Mouse (Mus musculus) embryonic stem cell, embryonic (primary cell): ENCODE measurements at regions not wholly inside any gene's neighbourhood (a gene's known extent, or its start where the extent isn't known, plus 50 kb on each side); places are given as distances from the start of the nearest gene placed in this dataset.

Experiments used
- CTCF ChIA-PET, 4 experiments: fragments of 300-600 bp in 2 of 4; fragments of 350-600 bp in 2 of 4; sonication (Branson Sonifier 250); formaldehyde crosslinking; loops; one replicate each; lab custom pipeline; 2022; ENCODE audit warnings: inconsistent platforms in 2 of 4; lab: Charles Lee
- POLR2A ChIA-PET, 4 experiments: fragments of 300-600 bp in 2 of 4; fragments of 350-600 bp in 2 of 4; sonication (Branson Sonifier 250); formaldehyde crosslinking; loops; one replicate each; lab custom pipeline; 2022; ENCODE audit warnings: antibody characterized with exemption in 4 of 4, inconsistent platforms in 1 of 4; lab: Charles Lee

GRCm38 (mm10) chr2:106318695-106319266, 315.4 kb upstream of the Dnajc24 start:
- POLR2A ChIA-PET: no interaction called here
- CTCF ChIA-PET: interaction anchor here in 1 of 4 experiments (1.0 kb wide), 1 partner anchor 119 kb away, joined by 3 read pairs; no protein-coding TSS in a partner anchor

GRCm38 (mm10) chr2:106346781-106347180, 343.4 kb upstream of the Dnajc24 start:
- ChIA-PET POLR2A (interaction anchor here in 2 of 4 experiments (0.6 to 0.7 kb wide), 3 partner anchors 99 to 477 kb away, joined by 3 to 5 read pairs (median 3); no protein-coding TSS in a partner anchor), CTCF (no interaction called here)

DNA sequence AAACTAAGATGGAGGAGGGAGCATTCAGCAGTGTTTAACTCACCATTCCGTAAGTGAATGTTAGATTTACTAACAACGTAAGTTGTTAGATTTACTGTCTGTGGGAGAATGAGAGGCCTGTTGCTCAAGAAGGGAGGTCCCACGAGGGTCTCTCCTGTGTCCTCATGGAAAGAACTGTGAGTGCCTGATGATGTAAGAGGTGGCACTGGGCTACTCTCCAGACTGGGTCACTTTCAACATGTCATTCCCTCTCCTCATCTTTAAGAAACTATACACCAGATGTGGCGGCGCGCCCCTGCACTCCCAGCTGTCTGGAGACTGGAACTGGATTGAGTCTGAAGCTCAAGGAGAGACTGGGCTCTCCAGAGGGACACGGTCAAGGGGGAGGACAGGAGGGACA, 343.9 kb upstream of the Dnajc24 start:
- ChIA-PET POLR2A (interaction anchor here in 2 of 4 experiments (0.6 to 0.7 kb wide), 2 partner anchors 99 to 181 kb away, joined by 3 read pairs; no protein-coding TSS in a partner anchor), CTCF (no interaction called here)

GRCm38 (mm10) chr2:106355565-106355964, 337.5 kb upstream of the Mpped2 start:
- POLR2A ChIA-PET: interaction anchor here in 1 of 4 experiments (1.4 kb wide), 1 partner anchor 602 kb away, joined by 4 read pairs; no protein-coding TSS in a partner anchor
- CTCF ChIA-PET: interaction anchor here in 3 of 4 experiments (0.8 to 1.2 kb wide), 7 partner anchors 599 to 657 kb away, joined by 3 to 8 read pairs (median 6); no protein-coding TSS in a partner anchor

- ChIA-PET POLR2A (interaction anchor here in 1 of 4 experiments (1.4 kb wide), 1 partner anchor 601 kb away, joined by 4 read pairs; no protein-coding TSS in a partner anchor), CTCF (interaction anchor here (0.5 to 1.6 kb wide), 16 partner anchors 10 to 935 kb away, joined by 3 to 11 read pairs (median 4); partner anchors contain the start of gene Kcna4 (in 1 of the 4))
These were observed 337.0 kb upstream of the Mpped2 start for GRCm38 (mm10) chr2:106355984-106356547.

DNA sequence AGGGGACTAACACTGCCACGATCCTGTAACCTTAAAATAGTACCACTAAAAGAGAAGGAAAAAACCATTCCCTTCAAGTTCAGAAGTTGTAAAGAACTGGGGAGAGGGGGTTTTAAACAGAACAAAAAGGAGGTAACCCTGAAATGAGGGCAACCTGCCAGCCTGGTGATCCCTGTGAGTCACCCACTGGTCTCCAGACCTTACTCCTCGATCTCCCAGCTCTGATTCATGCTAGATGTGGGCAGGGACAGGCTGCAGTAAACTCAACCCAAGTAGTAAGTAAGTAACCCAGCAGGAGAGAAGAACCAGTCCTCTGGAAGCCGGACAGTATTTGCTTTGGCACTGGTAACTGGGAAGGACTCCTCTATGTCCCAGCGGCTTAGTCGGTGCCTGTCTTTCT, 324.4 kb upstream of the Mpped2 start:
- POLR2A ChIA-PET: no interaction called here
- CTCF ChIA-PET: no interaction called here

DNA sequence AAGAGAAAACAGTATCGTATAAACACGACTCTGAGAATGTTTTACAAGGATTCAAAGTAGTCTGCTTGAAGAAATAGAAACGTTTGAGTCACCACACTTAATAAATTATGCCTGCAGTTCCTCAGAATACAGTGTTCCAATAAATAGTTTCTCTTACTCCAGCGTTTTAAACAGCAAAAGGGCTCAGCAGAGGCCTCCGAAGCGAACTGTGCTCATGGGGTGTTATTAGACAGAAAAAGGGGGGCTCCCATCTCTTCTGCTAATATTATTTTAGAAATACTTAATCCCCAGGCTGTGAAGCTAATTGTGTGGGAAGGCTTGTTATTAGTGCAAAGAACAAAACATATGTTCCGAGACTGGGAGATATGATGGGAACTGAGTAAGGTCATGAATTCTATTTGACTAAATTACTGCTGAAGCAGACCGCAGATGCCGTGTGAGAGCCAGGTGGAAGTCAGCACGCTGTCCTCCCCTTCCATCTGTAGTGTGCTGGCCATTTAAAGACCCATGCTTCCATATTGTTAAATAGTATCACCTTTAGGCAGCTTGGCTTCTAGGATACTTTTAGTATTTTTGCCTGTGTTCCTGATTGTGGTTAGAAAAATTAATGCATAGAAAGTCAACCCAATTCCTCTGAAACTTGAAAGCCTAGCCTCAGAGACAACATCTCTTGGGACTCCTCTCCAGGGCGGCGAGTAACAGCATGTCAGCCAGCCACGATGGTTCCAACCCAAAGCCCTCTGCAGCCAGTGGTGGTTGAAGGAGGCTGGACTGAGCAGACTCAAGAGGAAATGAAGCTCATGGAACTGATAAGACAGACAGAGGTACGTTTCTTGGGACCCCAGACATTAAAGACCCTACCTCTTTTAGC, 309.4 kb upstream of the Mpped2 start:
- CTCF ChIA-PET: no interaction called here
- POLR2A ChIA-PET: interaction anchor here in 2 of 4 experiments (0.6 to 1.0 kb wide), 2 partner anchors 13 to 317 kb away, joined by 3 to 4 read pairs; no protein-coding TSS in a partner anchor

DNA sequence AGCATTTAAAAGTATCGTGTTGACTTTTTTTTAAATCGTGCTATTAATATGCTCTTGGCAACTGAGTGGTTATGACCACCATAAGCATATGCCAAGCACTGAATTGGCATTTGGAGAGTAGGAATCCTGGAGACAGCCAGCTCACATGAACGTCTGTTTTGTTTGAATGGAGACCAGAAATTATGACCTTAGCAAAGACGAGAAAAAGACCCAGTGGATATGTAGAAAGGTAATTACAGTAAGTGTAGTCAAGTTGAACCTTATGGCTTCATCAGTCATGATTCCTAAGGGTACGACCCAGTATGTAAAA, 308.8 kb upstream of the Mpped2 start:
- ChIA-PET CTCF (no interaction called here), POLR2A (no interaction called here)

GRCm38 (mm10) chr2:106384842-106385241, 308.2 kb upstream of the Mpped2 start:
- ChIA-PET POLR2A (interaction anchor here in 1 of 4 experiments (0.6 kb wide), 1 partner anchor 239 kb away, joined by 3 read pairs; no protein-coding TSS in a partner anchor), CTCF (no interaction called here)

DNA sequence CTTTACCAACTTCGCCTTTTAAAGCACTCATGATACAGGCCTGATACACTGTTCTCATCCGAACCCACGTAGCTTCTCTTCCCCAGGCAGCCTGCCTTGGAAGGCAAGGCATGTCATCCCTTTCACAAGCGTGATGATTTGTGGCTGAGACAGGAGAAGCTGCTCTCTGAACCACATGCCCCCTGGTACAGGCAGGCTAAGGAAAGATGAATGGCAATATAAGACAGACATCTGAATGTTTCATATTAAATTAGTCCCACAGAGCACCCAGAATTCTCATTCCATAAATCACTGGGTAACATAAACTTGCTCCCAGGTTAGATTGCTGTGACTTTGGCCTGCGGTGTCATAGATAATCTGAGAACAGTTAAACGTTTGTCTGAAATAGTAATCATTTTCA, 280.9 kb upstream of the Mpped2 start:
- ChIA-PET POLR2A (no interaction called here), CTCF (no interaction called here)

- POLR2A ChIA-PET: no interaction called here
- CTCF ChIA-PET: no interaction called here
These were observed 277.5 kb upstream of the Mpped2 start for GRCm38 (mm10) chr2:106415474-106416019.

DNA sequence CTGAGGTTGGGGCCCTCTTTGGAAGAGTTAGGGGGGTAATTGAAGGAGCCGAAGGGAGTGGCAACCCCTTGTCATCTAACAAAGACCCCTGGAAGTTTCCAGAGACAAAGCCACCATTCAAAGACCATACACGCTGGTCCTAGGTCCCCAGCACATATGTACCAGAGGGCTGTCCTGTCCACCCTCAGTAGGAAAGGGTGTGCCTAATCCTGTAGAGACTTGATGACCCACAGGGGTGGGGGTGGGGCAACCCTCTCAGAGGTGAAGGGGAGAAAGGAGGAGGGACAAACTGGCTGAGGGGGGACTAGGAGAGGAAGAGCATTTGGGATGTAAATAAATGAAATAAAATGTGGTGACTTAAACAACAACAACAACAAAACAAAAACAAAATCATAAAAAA, 274.9 kb upstream of the Mpped2 start:
- ChIA-PET POLR2A (no interaction called here), CTCF (no interaction called here)

DNA sequence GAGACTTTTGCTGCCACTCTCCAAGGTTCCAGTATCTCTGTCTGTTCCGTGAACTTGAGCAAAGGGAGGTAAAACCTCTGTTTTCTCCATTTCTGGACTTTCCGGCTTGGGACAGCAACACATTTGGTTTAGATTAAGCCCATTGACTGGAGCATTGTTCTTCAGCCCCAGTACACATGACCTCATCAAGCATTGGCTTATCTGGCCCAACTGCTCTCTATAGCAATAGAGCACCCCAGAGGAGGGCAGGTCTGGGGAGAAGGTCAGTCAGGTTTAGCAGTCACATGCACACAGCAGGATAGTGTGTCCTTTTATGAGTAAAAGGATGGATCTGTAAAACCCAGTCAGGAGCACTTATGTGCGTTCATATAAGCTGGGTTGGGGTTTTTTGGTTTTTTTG, 268.1 kb upstream of the Mpped2 start:
- CTCF ChIA-PET: no interaction called here
- POLR2A ChIA-PET: interaction anchor here in 2 of 4 experiments (0.6 to 1.2 kb wide), 3 partner anchors 11 to 217 kb away, joined by 3 read pairs; no protein-coding TSS in a partner anchor

- CTCF ChIA-PET: no interaction called here
- POLR2A ChIA-PET: interaction anchor here in 2 of 4 experiments (0.6 to 1.2 kb wide), 4 partner anchors 11 to 285 kb away, joined by 3 read pairs; no protein-coding TSS in a partner anchor
These were observed 267.6 kb upstream of the Mpped2 start for GRCm38 (mm10) chr2:106425451-106425881.

- CTCF ChIA-PET: no interaction called here
- POLR2A ChIA-PET: interaction anchor here in 1 of 4 experiments (0.6 kb wide), 1 partner anchor 285 kb away, joined by 3 read pairs; no protein-coding TSS in a partner anchor
These were observed 267.1 kb upstream of the Mpped2 start for GRCm38 (mm10) chr2:106426010-106426409.

DNA sequence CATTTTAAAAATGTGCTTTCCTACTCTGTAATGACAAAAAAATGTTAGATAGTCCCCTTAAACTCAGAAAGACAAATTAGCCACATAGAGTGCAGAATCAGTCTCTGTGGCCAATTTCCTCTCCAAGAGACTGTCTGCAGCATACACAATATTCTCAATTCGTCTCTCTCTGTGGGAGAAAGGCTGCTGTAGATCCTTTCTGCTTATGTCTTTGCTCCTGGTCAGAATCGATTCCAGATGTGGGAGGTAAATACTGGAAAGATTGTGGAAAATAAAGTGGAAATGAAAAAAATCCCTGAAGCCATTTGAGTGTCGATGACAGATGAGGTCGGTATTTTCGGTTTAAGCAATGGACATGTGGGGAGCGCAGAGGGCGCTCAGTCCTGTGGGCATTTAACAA, 265.8 kb upstream of the Mpped2 start:
- ChIA-PET CTCF (no interaction called here), POLR2A (no interaction called here)

GRCm38 (mm10) chr2:106428909-106429308, 264.2 kb upstream of the Mpped2 start:
- ChIA-PET CTCF (no interaction called here), POLR2A (no interaction called here)

DNA sequence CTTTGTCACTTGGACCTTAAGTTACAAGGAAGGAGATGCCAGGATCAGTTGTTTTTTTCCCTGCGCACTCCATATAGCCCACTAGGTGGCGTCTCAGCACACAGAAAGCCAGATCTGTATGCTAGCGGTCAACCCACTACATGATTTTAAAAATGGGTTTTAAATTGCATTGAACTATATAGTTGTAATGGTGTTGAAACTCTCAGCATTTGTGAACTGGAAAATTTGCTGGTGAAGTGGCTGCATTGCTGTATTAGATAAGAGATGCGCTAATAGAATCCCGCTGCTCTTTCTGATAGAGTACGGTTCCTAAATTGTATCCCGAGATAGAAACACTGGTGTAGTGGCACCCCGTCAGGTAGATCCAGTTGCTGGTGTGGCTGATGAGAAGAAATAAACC, 261.9 kb upstream of the Mpped2 start:
- ChIA-PET POLR2A (no interaction called here), CTCF (interaction anchor here (0.6 to 1.0 kb wide), 14 partner anchors 30 to 1344 kb away, joined by 3 to 6 read pairs (median 3); partner anchors contain the start of gene Arl14ep (in 1 of the 4))
